Mouse (Mus musculus): Measurements from ENCODE around the gene Prrx2.

GRCm38 (mm10) chr2:30833644-30834043 lies 1.1 kb upstream of the Prrx2 start:
- TF ChIP-seq CTCF (IDR thresholded peaks at IDR 0.05; ENCODE audit: borderline replicate concordance, control insufficient read depth, extremely low read depth, insufficient read depth, low read length, poor library complexity) (no peak), POLR2A (IDR thresholded peaks at IDR 0.05; ENCODE audit: control insufficient read depth, extremely low read depth, insufficient read depth, low read length, poor library complexity) (no peak)

All from thymus, adult 2 months (tissue).